Mouse (Mus musculus) left cerebral cortex, postnatal 4 days (tissue): ENCODE results near the gene Med31. TPM values are rescaled to one million over a fixed set of nuclear protein-coding genes. Genes with fewer than 3 reads are reported as not detected.

Source experiments
- DNase-seq: peaks from one replicate; pipeline ENCODE4 v3.0.0-alpha.2; 2022
- intact Hi-C: fragments of 180-260 bp; cut with DNase I; formaldehyde crosslinking; loops from one replicate; pipeline ENCODE4 v1.15.1; 2025
- total RNA-seq, 2 experiments: library from RNA; stranded (reverse); gene quantifications; 2 replicates each; pipeline ENCODE4 v1.2.3; 2021

The Med31 gene
- 10 to 100 TPM; 13.8 to 14.6 TPM for total RNA-seq

DNA sequence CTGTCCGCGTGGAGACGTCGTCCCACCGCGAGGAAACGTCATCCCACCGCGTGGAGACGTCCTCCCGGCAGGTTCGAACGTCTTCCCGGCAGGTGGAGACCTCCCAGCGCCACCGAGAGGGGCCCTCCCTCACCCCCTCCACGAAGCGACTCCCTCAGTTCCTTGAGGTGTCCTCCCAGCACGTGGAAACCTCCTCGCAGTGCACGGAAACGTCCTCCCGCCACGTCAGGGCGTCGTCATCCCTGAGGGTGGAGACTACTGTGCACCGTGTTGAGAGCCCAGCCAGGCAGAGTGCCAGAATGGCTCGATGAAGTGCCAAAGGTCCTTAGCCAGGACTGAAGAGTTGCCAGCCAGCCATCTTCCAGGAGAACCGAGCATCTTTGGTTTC, at the start of gene Med31:
Gene Med31 (minus strand): TSS at position 183 of the 388 bp plus-strand sequence.
- peak; percentile 86 for DNase-seq
- intact Hi-C loops = no loop called here

DNA sequence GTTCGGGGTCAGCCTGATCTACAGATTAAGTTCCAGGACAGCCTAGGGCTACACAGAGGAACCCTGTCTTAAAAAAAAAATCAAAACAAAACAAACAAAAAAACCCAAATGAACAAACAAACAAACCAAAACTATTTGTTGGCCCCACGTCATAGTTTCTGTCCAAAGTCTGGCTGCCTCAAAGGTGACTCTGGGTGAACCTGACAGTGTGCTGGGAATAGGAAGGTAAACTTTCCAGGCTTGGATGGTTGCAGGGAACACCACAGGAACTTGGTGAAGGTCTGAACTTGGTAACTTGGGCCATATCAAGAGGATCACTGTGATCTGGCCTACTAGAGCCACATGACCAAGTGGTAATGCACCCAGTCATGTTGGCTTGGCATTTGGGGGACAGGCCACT, 41.0 kb upstream of the Med31 start:
- DNase-seq = no peak
- intact Hi-C loops = no loop called here

DNA sequence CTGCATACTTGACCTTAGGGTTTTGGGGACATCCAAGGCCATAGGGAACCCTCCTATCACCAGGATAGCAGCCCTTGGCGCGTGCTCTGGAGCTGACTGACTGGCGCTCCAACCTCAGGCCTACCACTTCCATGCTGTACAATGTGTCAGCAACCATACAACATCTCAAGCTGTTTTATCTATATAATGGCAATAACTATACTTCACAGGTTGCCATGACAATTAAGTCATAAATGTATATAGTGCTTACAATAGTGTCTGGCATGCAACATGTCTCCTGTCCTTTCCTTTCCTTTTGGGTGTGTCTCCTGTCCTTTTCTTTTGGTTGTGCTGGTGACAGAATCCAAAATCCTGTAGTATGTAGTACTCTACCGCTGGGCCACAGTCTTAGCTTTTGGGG, 40.2 kb upstream of the Med31 start:
- intact Hi-C loops = no loop called here
- DNase-seq = no peak

DNA sequence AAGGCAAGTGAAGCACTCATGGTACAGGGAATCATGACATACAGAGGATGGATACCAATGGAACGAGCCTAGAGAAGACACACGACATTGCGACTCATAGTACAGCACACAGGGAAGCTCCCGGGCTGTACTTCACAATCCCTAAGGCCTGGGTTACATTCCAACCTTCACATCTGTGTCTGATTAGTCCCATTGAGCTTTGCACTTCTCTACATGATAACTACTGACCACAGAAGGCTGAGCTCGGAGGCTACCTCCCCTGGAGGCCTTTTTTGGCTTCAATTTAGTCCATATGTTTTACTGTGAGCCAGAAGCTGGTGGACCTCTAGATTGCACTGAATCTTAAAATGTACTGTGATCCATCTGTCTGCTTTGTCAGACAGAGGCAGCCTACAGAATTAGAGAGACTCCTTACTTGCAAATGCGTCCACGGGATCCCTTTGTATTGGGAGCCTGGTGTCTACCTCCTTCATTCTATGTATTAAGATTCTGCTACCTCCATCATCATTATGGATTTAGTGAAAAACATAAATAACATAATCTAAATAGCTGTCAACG, 29.9 kb upstream of the Med31 start:
- no peak for DNase-seq
- intact Hi-C loops = no loop called here

GRCm38 (mm10) chr11:72240062-72240860, 24.9 kb upstream of the Med31 start:
- intact Hi-C loops = no loop called here
- no peak for DNase-seq

- intact Hi-C loops = loop anchor here (5.0 kb wide), 1 partner anchor 33 kb away; the partner anchor contains the start of gene Slc13a5
- DNase-seq = peak; percentile 90
Measured at GRCm38 (mm10) chr11:72234013-72234412, 18.6 kb upstream of the Med31 start.

DNA sequence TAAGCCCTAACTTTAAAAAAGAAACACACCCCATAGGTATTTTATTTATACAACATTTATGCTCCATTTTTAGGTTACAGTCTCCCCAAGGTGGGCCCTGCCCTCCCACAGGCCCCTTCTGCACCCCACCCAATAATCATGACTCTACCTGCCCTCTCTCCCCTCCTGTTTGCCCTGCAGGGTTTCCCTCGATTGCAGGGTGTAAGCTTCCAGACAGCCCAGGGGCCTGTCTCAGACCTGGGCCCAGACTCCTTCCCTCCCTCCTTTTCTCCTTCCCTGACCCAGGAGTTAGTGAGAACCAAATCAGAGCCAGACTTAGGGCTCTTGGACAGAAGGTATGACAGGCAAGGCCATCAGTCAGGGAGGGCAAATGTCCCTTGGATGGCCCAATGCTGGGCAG, 17.6 kb upstream of the Med31 start:
- intact Hi-C loops = loop anchor here (5.0 kb wide), 1 partner anchor 34 kb away; the partner anchor contains the start of gene Slc13a5
- no peak for DNase-seq

- intact Hi-C loops = loop anchor here (5.0 kb wide), 1 partner anchor 35 kb away; the partner anchor contains the start of gene Slc13a5
- no peak for DNase-seq
Measured at GRCm38 (mm10) chr11:72232068-72232467, 16.7 kb upstream of the Med31 start.

DNA sequence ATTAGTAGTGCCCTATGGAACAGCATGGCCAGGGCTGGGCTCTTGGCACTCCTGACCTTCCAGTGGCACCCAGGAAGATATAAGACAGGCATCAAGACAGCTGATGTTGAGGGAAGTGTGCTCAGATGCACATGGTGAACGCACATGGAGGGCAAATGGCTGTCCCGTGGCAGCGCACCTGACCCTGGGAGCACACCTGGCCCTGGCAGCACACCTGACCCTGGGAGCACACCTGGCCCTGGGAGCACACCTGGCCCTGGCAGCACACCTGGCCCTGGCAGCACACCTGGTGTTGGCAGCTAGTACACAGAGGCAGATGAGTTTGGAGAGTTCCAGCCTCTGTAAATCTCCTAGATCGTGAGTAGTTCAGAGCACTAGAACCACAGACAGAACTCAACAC, 13.1 kb upstream of the Med31 start:
- no peak for DNase-seq
- intact Hi-C loops = loop anchor here (10.0 kb wide), 2 partner anchors 116 to 336 kb away; no protein-coding TSS in a partner anchor

- intact Hi-C loops = loop anchor here (10.0 kb wide), 2 partner anchors 118 to 338 kb away; no protein-coding TSS in a partner anchor
- peak; percentile 27 for DNase-seq
Measured at GRCm38 (mm10) chr11:72226901-72227300, 11.5 kb upstream of the Med31 start.

- intact Hi-C loops = loop anchor here (10.0 kb wide), 2 partner anchors 119 to 339 kb away; no protein-coding TSS in a partner anchor
- peak; percentile 96 for DNase-seq
Measured at GRCm38 (mm10) chr11:72226020-72226791, 10.8 kb upstream of the Med31 start.

DNA sequence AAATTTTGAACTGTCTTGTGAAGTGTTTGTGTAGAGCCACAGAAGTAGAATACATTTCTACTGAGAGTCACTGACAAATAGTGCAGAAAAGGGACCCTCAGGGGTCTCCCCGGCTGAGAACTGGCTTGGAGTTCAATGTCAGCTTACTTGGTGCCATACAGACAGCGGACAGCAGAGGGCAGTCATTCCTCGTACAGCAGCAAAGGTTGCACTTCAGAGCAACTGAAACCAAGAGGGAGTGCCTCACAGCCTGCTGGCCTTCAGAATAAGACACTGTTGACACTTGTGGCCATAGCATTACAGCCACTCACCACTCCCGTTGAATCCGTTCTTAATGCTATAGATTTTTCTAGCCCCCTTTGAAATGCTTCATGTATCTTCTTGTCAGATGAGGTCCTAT, 9.5 kb upstream of the Med31 start:
- DNase-seq = peak; percentile 88
- intact Hi-C loops = loop anchor here (5.0 to 10.0 kb wide), 3 partner anchors 120 to 340 kb away; no protein-coding TSS in a partner anchor

DNA sequence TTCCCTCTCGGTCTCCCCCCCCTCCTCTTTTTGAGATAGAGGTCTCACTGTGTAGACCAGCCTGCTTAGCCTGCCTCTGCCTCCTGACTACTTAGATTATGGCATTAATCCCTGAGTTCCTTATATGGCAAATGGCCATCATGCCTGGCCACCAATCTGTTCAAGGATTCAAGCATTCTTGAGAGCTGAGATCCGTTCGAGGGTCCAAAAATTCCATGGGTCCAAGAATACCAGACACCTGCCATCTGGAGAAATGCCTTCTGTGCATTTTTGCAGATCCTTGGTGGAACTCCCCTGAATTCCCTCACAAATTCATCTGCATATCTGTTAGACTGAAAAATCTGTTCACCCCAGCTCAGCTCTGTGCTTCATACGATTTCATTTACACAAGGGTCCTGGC, 8.0 kb upstream of the Med31 start:
- intact Hi-C loops = loop anchor here (5.0 to 10.0 kb wide), 3 partner anchors 121 to 341 kb away; no protein-coding TSS in a partner anchor
- no peak for DNase-seq

DNA sequence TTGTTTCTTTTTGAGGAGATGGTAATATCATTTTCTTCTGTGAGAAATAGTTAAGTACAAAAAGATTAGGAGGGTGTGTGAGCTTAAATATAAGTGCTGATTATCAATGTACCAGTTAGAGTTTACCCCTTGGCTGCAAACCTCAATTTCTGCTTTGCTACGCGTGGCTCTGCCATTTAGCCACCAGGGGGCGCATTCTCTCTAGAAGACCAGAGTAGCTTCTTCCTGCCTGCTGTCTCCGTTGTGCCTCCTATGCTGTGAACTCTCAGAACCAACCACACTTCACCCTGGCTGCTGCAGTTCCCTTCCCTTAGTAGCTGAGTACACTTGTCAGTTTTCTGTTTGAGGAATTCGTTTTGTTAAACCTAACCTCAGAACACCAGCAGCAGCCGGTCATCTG, 5.9 kb upstream of the Med31 start:
- peak; percentile 80 for DNase-seq
- intact Hi-C loops = loop anchor here (5.0 to 10.0 kb wide), 3 partner anchors 124 to 344 kb away; no protein-coding TSS in a partner anchor

- intact Hi-C loops = no loop called here
Measured at GRCm38 (mm10) chr11:72217116-72217515, 1.7 kb upstream of the Med31 start.

GRCm38 (mm10) chr11:72214591-72215409, 592 bp downstream of the Med31 start:
- intact Hi-C loops = no loop called here
- peak; percentile 98 for DNase-seq

More at GRCm38 (mm10) chr11:72217116-72217515, 1.7 kb upstream of the Med31 start:
- no peak for DNase-seq

DNA sequence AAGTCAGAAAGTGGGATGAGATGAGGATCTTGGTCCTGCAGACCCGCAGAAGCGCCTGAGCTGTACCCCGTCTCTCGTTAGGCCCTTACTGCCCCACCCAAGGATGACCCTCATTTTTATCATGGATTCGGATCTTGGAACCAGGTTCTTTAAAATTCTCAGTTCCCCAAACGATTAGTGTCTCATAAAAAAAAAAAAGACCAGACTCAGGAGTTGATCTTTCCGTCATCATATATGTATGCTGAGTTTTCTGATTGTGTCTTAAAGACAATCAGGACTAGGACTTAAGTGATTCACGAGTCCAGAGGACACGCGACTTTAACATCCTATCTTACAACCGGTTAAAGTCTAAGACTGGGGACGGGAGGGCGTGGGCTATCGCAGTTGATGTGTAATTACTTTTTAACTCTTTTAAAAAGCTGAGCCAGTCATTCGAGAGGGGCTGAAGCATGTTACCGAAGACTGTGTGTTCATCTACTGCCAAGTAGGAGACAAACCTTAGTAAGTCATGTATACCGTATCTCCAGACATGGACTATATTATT, 7.5 kb downstream of the Med31 start:
- intact Hi-C loops = loop anchor here (5.0 kb wide), 1 partner anchor 156 kb away; no protein-coding TSS in a partner anchor

GRCm38 (mm10) chr11:72207204-72207833, 8.1 kb downstream of the Med31 start, which contains the start of the genes 4933427D14Rik and Txndc17:
Gene 4933427D14Rik (minus strand): TSS chr11:72207459.
Gene Txndc17 (plus strand): TSS chr11:72207547.
- DNase-seq = peak; percentile 85
- intact Hi-C loops = loop anchor here (5.0 kb wide), 1 partner anchor 155 kb away; no protein-coding TSS in a partner anchor

More for the DNA sequence above, 7.5 kb downstream of the Med31 start:
- DNase-seq = no peak
